Mouse (Mus musculus): ENCODE data around the gene Hba-x. TPM values are rescaled to one million over a fixed set of nuclear protein-coding genes. Genes with fewer than 3 reads are reported as not detected.
A peak's percentile ranks its signal among the peaks of the same experiment; 100 is the strongest.
"Not testable (repeated sequence)": the region's sequence is repeated elsewhere in the genome, so short reads cannot be mapped to it uniquely, and the experiment has no call there.

The Hba-x gene
- polyA plus RNA-seq, 1 experiment from 2014 or later: 4,673 TPM

DNA sequence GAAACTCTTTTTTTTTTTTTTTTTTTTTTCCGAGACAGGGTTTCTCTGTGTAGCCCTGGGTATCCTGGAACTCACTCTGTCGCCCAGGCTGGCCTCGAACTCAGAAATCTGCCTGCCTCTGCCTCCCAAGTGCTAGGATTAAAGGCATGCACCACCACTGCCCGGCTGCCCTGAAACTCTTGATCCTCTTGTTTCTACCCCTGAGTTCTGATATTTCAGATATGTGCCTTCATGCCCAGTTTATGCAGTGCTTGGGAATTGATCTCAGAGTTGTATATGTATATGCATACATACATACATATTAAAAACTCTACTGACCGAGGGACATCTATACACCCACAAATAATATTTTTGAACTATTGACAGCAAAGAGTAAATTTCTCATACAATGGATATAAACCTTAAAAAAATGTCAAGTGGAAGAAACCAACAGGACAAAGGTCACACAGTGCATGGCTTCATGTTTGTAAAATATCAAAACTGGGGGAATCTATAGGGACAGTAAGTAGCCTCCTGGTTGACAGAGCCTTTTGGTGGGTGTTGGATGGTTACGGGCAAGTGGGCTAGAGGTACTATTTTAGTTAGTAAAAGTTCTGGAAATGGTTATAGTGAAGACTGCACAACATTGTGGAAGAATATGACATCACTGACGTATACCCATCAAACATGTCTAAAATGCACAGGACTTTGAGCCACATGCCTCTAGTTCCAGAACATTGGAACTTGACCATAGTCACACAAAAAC, 9.0 kb downstream of the Hba-x start:
- ATAC-seq (replicated peaks; ENCODE audit: low FRiP score) (peak; percentile 74), DNase-seq (ENCODE audit: low spot score) (no peak)
- Histone ChIP-seq H3K4me2 (peak overlapping the region; percentile 39), H3K9me3 (ENCODE audit: control insufficient read depth, low read length) (no peaks in the 10 kb centered on the region), H3K4me1 (replicated peaks; ENCODE audit: control insufficient read depth, insufficient read depth, low read length) (peaks cover 13% of the 10 kb centered on the region), H3K9ac (ENCODE audit: low read depth, low read length) (0 out of 2 replicates have a peak overlapping the region, but pooled peaks have one; percentile 12), H3K27ac (ENCODE audit: low read depth, low read length) (peak overlapping the region; percentile 71; the same call in 1 of the 2 replicates), H3K27me3 (replicated peaks; ENCODE audit: control insufficient read depth, insufficient read depth, low read length) (peaks cover 2% of the 10 kb centered on the region; the same call in 1 of the 2 replicates), H3K36me3 (ENCODE audit: control insufficient read depth, insufficient read depth, low read length) (no peaks in the 10 kb centered on the region), H3K4me3 (ENCODE audit: low read depth, low read length) (peak overlapping the region; percentile 27; the same call in 1 of the 2 replicates)
- 61% methylated on average over 7 of the region's 7 CpGs for WGBS

DNA sequence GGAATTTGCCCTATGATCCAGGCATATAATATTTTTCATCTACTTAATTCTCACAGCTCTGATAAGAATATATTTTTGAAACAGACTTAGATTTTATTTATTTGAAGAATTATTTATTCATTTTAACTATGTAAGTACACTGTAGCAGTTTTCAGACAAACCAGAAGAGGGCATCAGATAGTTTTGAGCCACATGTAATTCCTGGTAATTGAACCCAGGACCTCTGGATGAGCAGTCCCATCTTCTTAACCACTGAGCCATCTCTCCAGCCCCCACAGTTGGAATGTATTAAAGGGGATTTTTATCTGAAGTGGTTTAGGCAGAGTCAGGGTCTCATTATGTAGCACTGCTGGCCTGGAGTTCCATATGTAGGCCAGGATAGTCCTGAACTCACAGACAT, 9.7 kb downstream of the Hba-x start:
- H3K4me2 ChIP-seq; DNase-seq (ENCODE audit: low spot score); H3K9ac ChIP-seq (ENCODE audit: low read depth, low read length); ATAC-seq (replicated peaks; ENCODE audit: low FRiP score); H3K27ac ChIP-seq (ENCODE audit: low read depth, low read length); H3K27me3 ChIP-seq (replicated peaks; ENCODE audit: control insufficient read depth, insufficient read depth, low read length); H3K4me3 ChIP-seq (ENCODE audit: low read depth, low read length); H3K36me3 ChIP-seq (ENCODE audit: control insufficient read depth, insufficient read depth, low read length); H3K9me3 ChIP-seq (ENCODE audit: control insufficient read depth, low read length): not testable (repeated sequence)
- peaks cover 11% of the 10 kb centered on the region for H3K4me1 ChIP-seq (replicated peaks; ENCODE audit: control insufficient read depth, insufficient read depth, low read length)

DNA sequence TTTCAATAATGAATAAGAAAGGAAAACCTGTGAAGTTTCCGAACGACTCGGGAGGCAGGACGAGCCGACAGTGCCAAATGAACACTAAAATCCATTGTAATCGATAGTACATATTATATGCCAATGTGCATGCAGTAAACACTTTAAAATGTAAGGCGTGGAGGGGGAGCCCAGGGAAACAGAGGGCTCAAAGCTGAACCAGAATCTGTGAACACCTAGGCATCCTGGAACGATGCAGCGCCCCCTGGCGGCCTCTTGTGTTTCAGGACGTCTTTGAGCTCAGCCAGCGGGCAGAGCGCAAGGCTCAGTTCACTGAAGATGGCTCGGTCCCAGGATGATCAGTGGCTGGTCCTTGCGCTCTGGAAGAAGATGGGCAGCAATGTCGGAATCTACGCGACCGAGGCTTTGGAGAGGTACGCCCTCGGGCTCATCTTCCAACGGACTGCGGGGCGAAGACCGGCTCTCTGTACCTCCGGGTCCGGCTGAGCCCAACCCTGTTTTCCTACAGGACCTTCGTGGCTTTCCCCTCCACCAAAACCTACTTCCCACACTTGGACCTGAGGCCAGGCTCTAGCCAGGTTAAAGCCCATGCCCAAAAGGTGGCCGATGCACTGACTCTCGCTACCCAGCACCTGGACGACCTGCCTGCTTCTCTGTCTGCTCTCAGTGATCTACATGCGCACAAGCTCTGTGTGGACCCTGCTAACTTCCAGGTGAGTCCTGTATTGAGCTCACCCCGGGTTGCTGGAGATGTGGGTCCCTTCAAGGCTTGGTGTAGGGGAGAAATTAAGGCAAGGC, 10.7 kb downstream of the Hba-x start, which contains the start of gene Hbq1b:
Gene Hbq1b, plus strand, starts transcription at position 271 of the 798 bp plus-strand sequence.
- H3K27ac ChIP-seq (ENCODE audit: low read depth, low read length): peak within 1 kb of the TSS; percentile 53
- H3K4me1 ChIP-seq (replicated peaks; ENCODE audit: control insufficient read depth, insufficient read depth, low read length); H3K27me3 ChIP-seq (replicated peaks; ENCODE audit: control insufficient read depth, insufficient read depth, low read length); H3K36me3 ChIP-seq (ENCODE audit: control insufficient read depth, insufficient read depth, low read length); DNase-seq (ENCODE audit: low spot score); H3K9me3 ChIP-seq (ENCODE audit: control insufficient read depth, low read length): not testable (repeated sequence)
- peak within 1 kb of the TSS; percentile 61 for H3K4me2 ChIP-seq
- H3K4me3 ChIP-seq (ENCODE audit: low read depth, low read length): peak within 1 kb of the TSS; percentile 43
- peak within 1 kb of the TSS; percentile 66 for H3K9ac ChIP-seq (ENCODE audit: low read depth, low read length)
- peak; percentile 19 for ATAC-seq (replicated peaks; ENCODE audit: low FRiP score)
- WGBS: 18% methylated on average over 30 of the region's 33 CpGs

DNA sequence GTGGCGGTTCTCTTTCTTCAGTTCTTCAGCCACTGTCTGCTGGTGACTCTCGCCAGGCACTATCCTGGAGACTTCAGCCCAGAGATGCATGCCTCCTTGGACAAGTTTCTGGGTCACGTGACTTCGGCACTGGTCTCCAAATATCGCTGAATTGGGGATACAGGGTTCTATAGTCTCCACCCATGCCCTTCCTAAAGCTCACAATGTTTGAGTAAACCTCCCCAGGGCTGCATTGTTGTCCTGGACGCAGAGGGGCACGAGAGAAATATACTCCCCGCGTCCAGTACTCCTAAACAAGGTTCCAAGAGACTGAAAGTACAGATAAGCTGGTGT, 11.3 kb downstream of the Hba-x start:
- ATAC-seq (replicated peaks; ENCODE audit: low FRiP score) (no peak), DNase-seq (ENCODE audit: low spot score) (no peak)
- peak overlapping the region; percentile 43 for H3K4me3 ChIP-seq (ENCODE audit: low read depth, low read length)
- no peaks in the 10 kb centered on the region; the same call in 1 of the 2 replicates for H3K4me1 ChIP-seq (replicated peaks; ENCODE audit: control insufficient read depth, insufficient read depth, low read length)
- 62% methylated on average over 9 of the region's 9 CpGs for WGBS
- peak overlapping the region; percentile 66 for H3K9ac ChIP-seq (ENCODE audit: low read depth, low read length)
- no peaks in the 10 kb centered on the region for H3K36me3 ChIP-seq (ENCODE audit: control insufficient read depth, insufficient read depth, low read length)
- H3K27me3 ChIP-seq (replicated peaks; ENCODE audit: control insufficient read depth, insufficient read depth, low read length): no peaks in the 10 kb centered on the region; the same call in 1 of the 2 replicates
- peak overlapping the region; percentile 53 for H3K27ac ChIP-seq (ENCODE audit: low read depth, low read length)
- peak overlapping the region; percentile 61 for H3K4me2 ChIP-seq
- H3K9me3 ChIP-seq (ENCODE audit: control insufficient read depth, low read length): no peaks in the 10 kb centered on the region

DNA sequence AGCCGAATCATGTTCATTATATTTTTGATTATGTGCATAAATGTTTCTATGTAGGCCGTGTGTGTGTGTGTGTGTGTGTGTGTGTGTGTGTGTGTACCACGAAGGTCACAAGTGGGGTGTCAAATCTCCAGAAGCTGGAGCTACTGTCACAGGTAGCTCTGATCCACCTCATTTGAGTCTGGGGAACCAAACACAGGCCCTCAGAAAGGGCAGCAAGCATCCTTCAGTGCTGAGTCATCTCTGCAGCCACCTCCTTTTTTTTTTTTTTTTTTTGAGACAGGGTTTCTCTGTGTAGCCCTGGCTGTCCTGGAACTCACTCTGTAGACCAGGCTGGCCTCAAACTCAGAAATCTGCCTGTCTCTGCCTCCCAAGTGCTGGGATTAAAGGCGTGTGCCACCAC, 16.6 kb downstream of the Hba-x start:
- Histone ChIP-seq H3K27ac (ENCODE audit: low read depth, low read length) (peak overlapping the region; percentile 67), H3K9ac (ENCODE audit: low read depth, low read length) (peak overlapping the region; percentile 42), H3K4me2 (peak overlapping the region; percentile 23; the same call in 1 of the 2 replicates)
- H3K4me1 ChIP-seq (replicated peaks; ENCODE audit: control insufficient read depth, insufficient read depth, low read length); H3K9me3 ChIP-seq (ENCODE audit: control insufficient read depth, low read length); H3K27me3 ChIP-seq (replicated peaks; ENCODE audit: control insufficient read depth, insufficient read depth, low read length); H3K36me3 ChIP-seq (ENCODE audit: control insufficient read depth, insufficient read depth, low read length); ATAC-seq (replicated peaks; ENCODE audit: low FRiP score); H3K4me3 ChIP-seq (ENCODE audit: low read depth, low read length); DNase-seq (ENCODE audit: low spot score): not testable (repeated sequence)
- 78% methylated on average over 4 of the region's 4 CpGs for WGBS

DNA sequence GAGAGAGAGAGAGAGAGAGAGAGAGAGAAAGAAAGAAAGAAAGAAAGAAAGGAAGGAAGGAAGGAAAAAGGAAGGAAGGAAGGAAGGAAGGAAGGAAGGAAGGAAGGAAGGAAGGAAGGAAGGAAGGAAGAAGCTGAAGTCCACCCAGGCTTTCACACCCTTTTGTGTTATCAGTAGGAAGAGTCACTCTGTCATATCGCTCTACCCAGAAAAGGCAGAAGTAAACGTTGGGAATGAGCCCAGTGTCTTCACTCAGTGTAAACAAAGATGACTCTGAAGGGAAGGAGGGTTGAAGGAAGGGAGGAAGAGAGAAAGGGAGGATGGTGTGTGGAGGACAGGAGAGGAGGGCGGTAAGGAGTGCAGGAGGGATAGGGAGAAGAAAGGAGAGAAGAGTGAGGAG, 17.3 kb downstream of the Hba-x start:
- not testable (repeated sequence) for H3K36me3 ChIP-seq (ENCODE audit: control insufficient read depth, insufficient read depth, low read length); H3K9me3 ChIP-seq (ENCODE audit: control insufficient read depth, low read length); H3K4me3 ChIP-seq (ENCODE audit: low read depth, low read length); H3K4me1 ChIP-seq (replicated peaks; ENCODE audit: control insufficient read depth, insufficient read depth, low read length); H3K27me3 ChIP-seq (replicated peaks; ENCODE audit: control insufficient read depth, insufficient read depth, low read length); DNase-seq (ENCODE audit: low spot score); ATAC-seq (replicated peaks; ENCODE audit: low FRiP score)
- 43% methylated on average over 3 of the region's 3 CpGs for WGBS
- Histone ChIP-seq H3K9ac (ENCODE audit: low read depth, low read length) (peak overlapping the region; percentile 38; the same call in 1 of the 2 replicates), H3K27ac (ENCODE audit: low read depth, low read length) (peak overlapping the region; percentile 60), H3K4me2 (peak overlapping the region; percentile 45)

DNA sequence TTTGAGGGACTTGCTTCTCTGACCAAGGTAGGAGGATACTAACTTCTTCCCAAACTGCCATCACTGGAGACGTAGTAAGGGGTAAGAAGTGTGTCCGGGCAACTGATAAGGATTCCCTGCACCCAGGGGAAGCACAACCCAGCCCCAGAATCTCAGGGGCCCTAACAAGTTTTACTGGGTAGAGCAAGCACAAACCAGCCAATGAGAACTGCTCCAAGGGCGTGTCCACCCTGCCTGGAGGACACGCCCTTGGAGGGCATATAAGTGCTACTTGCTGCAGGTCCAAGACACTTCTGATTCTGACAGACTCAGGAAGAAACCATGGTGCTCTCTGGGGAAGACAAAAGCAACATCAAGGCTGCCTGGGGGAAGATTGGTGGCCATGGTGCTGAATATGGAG, 20.0 kb downstream of the Hba-x start, which contains the start of gene Hba-a2:
Gene Hba-a2, plus strand, starts transcription at position 287 of the 400 bp plus-strand sequence.
- WGBS: no CpG with 5 or more reads among the region's 4 CpGs
- Histone ChIP-seq H3K4me2 (peak within 1 kb of the TSS; percentile 50), H3K9ac (ENCODE audit: low read depth, low read length) (peak within 1 kb of the TSS; percentile 55), H3K4me3 (ENCODE audit: low read depth, low read length) (peak within 1 kb of the TSS; percentile 45), H3K27ac (ENCODE audit: low read depth, low read length) (peak within 1 kb of the TSS; percentile 81)
- H3K36me3 ChIP-seq (ENCODE audit: control insufficient read depth, insufficient read depth, low read length); H3K9me3 ChIP-seq (ENCODE audit: control insufficient read depth, low read length); H3K4me1 ChIP-seq (replicated peaks; ENCODE audit: control insufficient read depth, insufficient read depth, low read length); H3K27me3 ChIP-seq (replicated peaks; ENCODE audit: control insufficient read depth, insufficient read depth, low read length); DNase-seq (ENCODE audit: low spot score): not testable (repeated sequence)
- peak; percentile 88 for ATAC-seq (replicated peaks; ENCODE audit: low FRiP score)

DNA sequence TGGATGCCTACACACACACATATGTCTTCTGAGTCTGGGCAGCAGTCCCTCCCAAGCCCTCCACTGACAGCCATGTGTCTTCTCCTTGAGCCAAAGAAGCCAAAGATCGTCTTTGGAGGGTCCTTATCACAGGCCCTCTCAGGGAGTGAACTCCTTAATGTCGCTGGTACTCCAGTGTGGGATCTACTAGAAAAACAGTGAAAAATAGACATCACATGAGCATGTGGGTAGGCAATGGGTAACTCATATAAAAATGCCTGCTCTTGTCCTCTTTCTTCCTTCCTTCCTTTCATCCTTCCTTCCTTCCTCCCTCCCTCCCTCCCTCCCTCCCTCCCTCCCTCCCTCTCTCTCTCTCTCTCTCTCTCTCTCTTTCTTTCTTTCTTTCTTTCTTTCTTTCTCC, 21.2 kb downstream of the Hba-x start:
- WGBS: 19% methylated on average over 2 of the region's 2 CpGs
- H3K9ac ChIP-seq (ENCODE audit: low read depth, low read length): peak overlapping the region; percentile 55

More for the DNA sequence above, 21.2 kb downstream of the Hba-x start:
- H3K36me3 ChIP-seq (ENCODE audit: control insufficient read depth, insufficient read depth, low read length); H3K4me1 ChIP-seq (replicated peaks; ENCODE audit: control insufficient read depth, insufficient read depth, low read length); H3K9me3 ChIP-seq (ENCODE audit: control insufficient read depth, low read length); ATAC-seq (replicated peaks; ENCODE audit: low FRiP score); H3K27me3 ChIP-seq (replicated peaks; ENCODE audit: control insufficient read depth, insufficient read depth, low read length); DNase-seq (ENCODE audit: low spot score): not testable (repeated sequence)
- H3K4me2 ChIP-seq: peak overlapping the region; percentile 49
- H3K4me3 ChIP-seq (ENCODE audit: low read depth, low read length): peak overlapping the region; percentile 45
- H3K27ac ChIP-seq (ENCODE audit: low read depth, low read length): peak overlapping the region; percentile 74
